Mouse (Mus musculus) heart, embryonic 13.5 days (tissue): ENCODE data around the gene H2-DMb2. TPM values are rescaled to one million over a fixed set of nuclear protein-coding genes. Genes with fewer than 3 reads are reported as not detected.
"Not testable (repeated sequence)": the region's sequence is repeated elsewhere in the genome, so short reads cannot be mapped to it uniquely, and the experiment has no call there.

Experiments used
- ATAC-seq: fragments of 200-750 bp; cut with Nextera tagmentation; 2 replicates; pipeline ENCODE4 v1.8.0; 2017; ENCODE audit warnings: moderate TSS enrichment; ENCODE audit not compliant: insufficient number of reproducible peaks, low FRiP score, low TSS enrichment; ENCODE audit errors: extremely low read depth
- H3K27ac ChIP-seq: fragments of 300-500 bp; sonication (generic); replicated peaks from 2 replicates; pipeline ENCODE4 v1.5.1; 2015; ENCODE audit warnings: moderate library complexity, mild to moderate bottlenecking, inconsistent platforms
- H3K27me3 ChIP-seq: fragments of 300-500 bp; sonication (generic); replicated peaks from 2 replicates; pipeline ENCODE4 v1.6.1; 2015; ENCODE audit warnings: mild to moderate bottlenecking, inconsistent platforms
- H3K36me3 ChIP-seq: fragments of 300-500 bp; sonication (generic); 2 replicates; pipeline ENCODE4 v1.6.1; 2015; ENCODE audit warnings: mild to moderate bottlenecking, inconsistent platforms
- H3K4me1 ChIP-seq: fragments of 300-500 bp; sonication (generic); 2 replicates; pipeline ENCODE4 v1.6.1; 2015; ENCODE audit warnings: inconsistent platforms
- H3K4me2 ChIP-seq: fragments of 300-500 bp; sonication (generic); 2 replicates; pipeline ENCODE4 v1.6.1; 2015; ENCODE audit warnings: inconsistent platforms, mild to moderate bottlenecking, moderate library complexity
- H3K4me3 ChIP-seq: fragments of 300-500 bp; sonication (generic); 2 replicates; pipeline ENCODE4 v1.5.1; 2015; ENCODE audit warnings: moderate library complexity, mild to moderate bottlenecking, inconsistent platforms
- H3K9ac ChIP-seq: fragments of 300-500 bp; sonication (generic); 2 replicates; pipeline ENCODE4 v1.6.1; 2015; ENCODE audit warnings: inconsistent platforms, mild to moderate bottlenecking, moderate library complexity
- H3K9me3 ChIP-seq: fragments of 300-500 bp; sonication (generic); 2 replicates; pipeline ENCODE4 v1.6.1; 2016; ENCODE audit warnings: inconsistent platforms
- WGBS: fragments of 180-500 bp; shearing (Covaris S2); methylation state at CpG from one replicate; pipeline ENCODE4 v1.1.7; 2015; ENCODE audit warnings: mixed read lengths; 5-methylcytosine and 5-hydroxymethylcytosine counted together
- polyA plus RNA-seq: library from polyadenylated mRNA; unstranded; fragments of >200 nt; fragmentation: Nextera tagmentation; extraction: Ambion mirVana; gene quantifications from 2 replicates; pipeline ENCODE4 v1.2.1, GENCODE M21; 2015

Gene H2-DMb2
- polyA plus RNA-seq, 1 experiment from 2014 or later: 0.15 TPM

DNA sequence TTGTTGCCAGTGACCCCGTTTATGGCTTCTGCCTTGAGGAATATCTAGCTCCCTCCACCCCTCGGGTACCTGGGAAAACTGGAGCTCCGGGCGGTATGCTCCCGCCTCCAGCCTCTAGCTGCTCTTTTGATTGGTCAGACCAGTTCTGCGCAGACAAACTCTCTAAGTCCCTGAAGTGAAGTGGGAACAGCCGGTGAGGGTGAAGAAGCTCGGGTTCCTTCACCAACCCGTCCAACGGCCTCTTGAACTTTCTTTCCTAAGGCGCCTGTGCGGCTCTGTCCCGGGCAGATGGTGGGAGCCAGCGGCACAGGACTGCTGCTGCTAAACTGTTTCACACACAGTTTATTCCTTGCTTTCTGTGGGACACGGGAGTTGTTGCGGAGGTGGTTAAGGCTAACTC lies 3.7 kb upstream of the H2-DMb2 start:
- Histone ChIP-seq H3K9me3 (no peaks in the 10 kb centered on the region), H3K27ac (no peak overlapping the region), H3K27me3 (peaks cover 80% of the 10 kb centered on the region), H3K9ac (peak overlapping the region; percentile 75), H3K4me1 (peaks cover 25% of the 10 kb centered on the region), H3K4me2 (peak overlapping the region; percentile 76), H3K4me3 (peak overlapping the region; percentile 52), H3K36me3 (no peaks in the 10 kb centered on the region)
- ATAC-seq: no peak
- WGBS: 2% methylated on average over 16 of the region's 16 CpGs

DNA sequence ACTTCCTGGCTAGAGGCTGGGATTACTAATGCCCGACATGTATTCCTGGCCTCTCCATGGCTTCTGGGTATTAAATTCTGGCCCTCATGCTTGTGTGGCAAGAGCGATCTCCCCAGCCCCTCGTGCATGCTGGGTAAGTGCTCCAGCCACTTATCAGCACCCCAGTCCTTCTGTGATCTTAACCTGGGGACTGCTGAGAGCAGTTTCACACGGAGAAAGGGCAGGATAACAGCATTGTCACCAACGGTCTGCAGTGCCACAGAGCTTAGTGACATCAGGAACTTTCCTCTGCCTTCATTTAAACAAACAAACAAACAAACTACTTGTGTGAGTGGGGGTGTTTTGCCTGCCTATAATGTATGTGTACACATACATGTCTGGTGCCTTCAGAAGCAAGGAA lies 2.9 kb upstream of the H2-DMb2 start:
- H3K27me3 ChIP-seq: peaks cover 82% of the 10 kb centered on the region
- peak overlapping the region; percentile 52 for H3K4me3 ChIP-seq

DNA sequence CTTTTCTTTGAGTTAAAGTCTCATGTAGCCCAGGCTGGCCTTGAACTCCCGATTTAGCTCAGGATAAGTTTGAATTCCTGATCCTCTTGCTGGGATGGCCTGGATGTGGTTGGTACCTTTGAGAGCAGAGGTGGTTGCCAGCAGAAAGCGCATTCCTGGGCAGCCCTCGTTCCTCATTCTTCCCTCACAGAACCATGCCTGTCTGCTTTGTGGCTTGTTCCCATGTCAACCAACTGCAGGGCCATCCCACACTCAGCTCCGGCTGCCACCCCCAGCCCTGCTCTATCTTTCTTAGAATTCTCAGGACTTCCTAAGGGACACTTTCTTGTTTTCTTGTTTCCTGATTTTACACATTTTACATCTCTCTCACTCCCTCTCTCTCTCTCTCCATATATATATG lies 1.7 kb upstream of the H2-DMb2 start:
- Histone ChIP-seq H3K9me3 (no peaks in the 10 kb centered on the region), H3K36me3 (no peaks in the 10 kb centered on the region), H3K4me3 (no peak overlapping the region), H3K27ac (no peak overlapping the region), H3K4me2 (no peak overlapping the region), H3K9ac (no peak overlapping the region), H3K27me3 (peaks cover 81% of the 10 kb centered on the region), H3K4me1 (peaks cover 19% of the 10 kb centered on the region)
- no peak for ATAC-seq
- 57% methylated on average over 4 of the region's 4 CpGs for WGBS

More for the DNA sequence above, 2.9 kb upstream of the H2-DMb2 start:
- Histone ChIP-seq H3K4me1 (peaks cover 25% of the 10 kb centered on the region), H3K27ac (no peak overlapping the region), H3K9ac (peak overlapping the region; percentile 75; the same call in 1 of the 2 replicates), H3K36me3 (no peaks in the 10 kb centered on the region), H3K4me2 (peak overlapping the region; percentile 76), H3K9me3 (no peaks in the 10 kb centered on the region)
- no peak for ATAC-seq
- 2% methylated on average over 5 of the region's 5 CpGs for WGBS

DNA sequence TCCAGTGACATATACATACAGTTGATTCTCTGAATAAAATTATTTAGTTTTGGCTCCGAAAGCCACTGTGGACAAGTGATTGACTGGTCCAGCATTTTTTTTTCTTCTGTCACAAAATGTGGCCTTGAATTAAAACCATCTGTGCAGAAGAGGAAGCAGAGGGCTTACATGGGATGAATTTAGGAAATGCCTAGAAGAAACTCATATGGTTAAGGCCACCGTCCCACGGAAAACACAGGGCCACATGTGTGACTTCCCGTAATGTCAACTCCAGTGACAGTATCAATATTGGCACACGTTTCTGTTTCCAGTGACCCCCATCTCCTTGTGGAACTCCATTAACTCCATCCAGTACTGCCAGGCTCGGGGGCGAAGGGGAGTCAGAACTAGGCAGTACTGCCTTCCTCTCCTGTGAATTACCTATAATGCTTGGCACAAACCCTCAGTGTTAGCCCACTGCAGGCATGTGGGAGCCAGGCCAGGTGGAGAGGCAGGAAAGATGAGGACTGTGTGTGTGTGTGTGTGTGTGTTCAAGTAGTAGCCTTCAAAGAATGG lies 574 bp upstream of the H2-DMb2 start:
- Histone ChIP-seq H3K27me3 (peaks cover 79% of the 10 kb centered on the region), H3K4me3 (no peak overlapping the region), H3K9me3 (no peaks in the 10 kb centered on the region), H3K27ac (no peak overlapping the region), H3K9ac (no peak overlapping the region), H3K4me2 (no peak overlapping the region), H3K36me3 (no peaks in the 10 kb centered on the region), H3K4me1 (peaks cover 19% of the 10 kb centered on the region)
- 75% methylated on average over 7 of the region's 7 CpGs for WGBS
- ATAC-seq: no peak

DNA sequence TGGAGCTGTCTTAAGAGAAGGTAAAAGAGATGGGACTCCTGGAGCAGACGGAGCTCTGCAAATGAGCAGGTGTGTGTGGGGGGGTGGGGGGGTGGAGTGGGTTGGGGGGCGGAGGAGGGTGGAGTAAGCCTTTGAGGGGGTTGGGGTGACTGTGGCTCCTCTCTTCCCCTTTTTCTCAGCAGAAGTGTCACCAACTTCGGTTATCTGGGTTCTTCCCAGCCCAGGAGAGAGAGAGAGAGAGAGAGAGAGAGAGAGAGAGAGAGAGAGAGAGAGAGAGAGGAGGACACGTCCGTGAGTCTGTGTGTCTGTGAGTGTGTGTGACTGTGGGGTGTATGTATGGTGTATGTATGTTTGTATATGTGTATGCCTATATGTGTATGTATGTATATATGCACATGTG lies 354 bp downstream of the H2-DMb2 start:
- WGBS: 63% methylated on average over 5 of the region's 5 CpGs

DNA sequence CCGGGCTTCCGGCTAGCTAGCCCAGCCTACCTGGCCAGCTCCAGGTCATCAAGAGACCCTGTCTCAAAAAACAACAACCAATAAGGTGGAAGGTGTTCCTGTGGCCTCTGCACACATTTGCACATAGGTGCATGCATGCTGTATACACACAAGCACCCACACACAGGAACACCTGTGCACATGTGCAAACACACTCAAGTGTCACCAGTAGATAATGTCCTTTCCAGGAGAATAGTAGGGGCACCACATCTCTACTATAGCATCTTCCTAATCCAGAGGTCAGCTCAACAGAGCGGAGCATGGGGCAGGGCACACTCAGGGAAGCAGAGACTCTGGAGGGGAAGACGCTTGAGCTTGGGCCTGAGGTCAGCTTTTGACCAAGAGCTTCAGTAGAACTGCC lies 1.1 kb downstream of the H2-DMb2 start:
- not testable (repeated sequence) for H3K36me3 ChIP-seq, H3K9me3 ChIP-seq, ATAC-seq, H3K27ac ChIP-seq, H3K9ac ChIP-seq, H3K4me3 ChIP-seq, H3K4me2 ChIP-seq
- Histone ChIP-seq H3K27me3 (peaks cover 62% of the 10 kb centered on the region), H3K4me1 (peaks cover 16% of the 10 kb centered on the region)
- WGBS: 87% methylated on average over 4 of the region's 4 CpGs

More for the DNA sequence above, 354 bp downstream of the H2-DMb2 start:
- Histone ChIP-seq H3K4me3 (no peak overlapping the region), H3K36me3 (no peaks in the 10 kb centered on the region), H3K9ac (no peak overlapping the region), H3K27ac (no peak overlapping the region), H3K4me2 (no peak overlapping the region), H3K27me3 (peaks cover 70% of the 10 kb centered on the region), H3K4me1 (peaks cover 19% of the 10 kb centered on the region), H3K9me3 (no peaks in the 10 kb centered on the region)
- no peak for ATAC-seq

DNA sequence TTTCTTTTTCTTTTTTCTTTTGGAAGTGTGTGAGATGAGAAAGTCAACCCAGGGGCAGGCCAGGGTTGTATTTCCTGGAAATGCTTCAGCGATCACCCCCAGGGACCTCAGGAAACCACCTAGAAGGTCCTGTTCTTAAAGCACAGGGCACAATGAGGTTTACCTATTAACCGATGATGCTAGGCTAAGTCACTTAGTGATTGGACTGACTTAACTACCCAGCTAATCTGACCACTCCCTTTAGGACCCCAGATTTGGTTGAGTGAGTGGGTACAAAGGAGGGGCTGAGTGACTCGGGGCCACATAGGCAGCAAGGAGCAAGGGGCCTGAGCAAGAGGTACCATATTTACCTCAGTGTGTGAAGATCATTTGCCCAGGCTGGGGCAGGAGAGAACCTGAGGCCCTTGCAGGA lies 1.9 kb downstream of the H2-DMb2 start:
- WGBS: 64% methylated on average over 3 of the region's 3 CpGs
- Histone ChIP-seq H3K27ac (no peak overlapping the region), H3K4me2 (no peak overlapping the region), H3K27me3 (peaks cover 55% of the 10 kb centered on the region), H3K4me1 (peaks cover 8% of the 10 kb centered on the region), H3K4me3 (no peak overlapping the region), H3K9me3 (no peaks in the 10 kb centered on the region), H3K9ac (no peak overlapping the region), H3K36me3 (no peaks in the 10 kb centered on the region)
- no peak for ATAC-seq

DNA sequence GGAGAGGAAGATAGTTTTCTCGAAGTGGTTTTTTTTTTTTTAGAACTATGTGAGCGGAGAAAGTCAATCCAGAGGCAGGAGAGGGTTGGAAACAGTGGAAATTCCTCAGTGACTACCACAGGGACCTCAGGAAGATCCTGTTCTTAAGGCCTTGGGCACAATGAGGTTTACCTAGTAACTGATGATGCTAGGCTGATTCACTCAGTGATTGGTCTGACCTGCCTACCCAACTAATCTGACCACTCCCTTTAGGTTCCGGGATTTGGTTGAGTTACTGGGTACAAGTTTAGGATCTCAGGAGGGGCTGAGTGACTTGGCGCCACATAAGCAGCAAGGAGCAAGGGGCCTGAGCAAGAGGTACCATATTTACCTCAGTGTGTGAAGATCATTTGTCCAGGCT lies 9.8 kb downstream of the H2-DMb2 start, which contains the start of gene H2-DMb1:
Gene H2-DMb1, plus strand, starts transcription at position 150 of the 400 bp plus-strand sequence.
- WGBS: 50% methylated on average over 4 of the region's 4 CpGs
- Histone ChIP-seq H3K4me2 (no peak within 1 kb of the TSS), H3K27me3 (peaks cover 33% of the 10 kb centered on the region; the same call in 1 of the 2 replicates), H3K4me3 (no peak within 1 kb of the TSS), H3K27ac (no peak within 1 kb of the TSS), H3K9me3 (no peaks in the 10 kb centered on the region), H3K9ac (no peak within 1 kb of the TSS), H3K36me3 (no peaks in the 10 kb centered on the region), H3K4me1 (no peaks in the 10 kb centered on the region)
- no peak for ATAC-seq

DNA sequence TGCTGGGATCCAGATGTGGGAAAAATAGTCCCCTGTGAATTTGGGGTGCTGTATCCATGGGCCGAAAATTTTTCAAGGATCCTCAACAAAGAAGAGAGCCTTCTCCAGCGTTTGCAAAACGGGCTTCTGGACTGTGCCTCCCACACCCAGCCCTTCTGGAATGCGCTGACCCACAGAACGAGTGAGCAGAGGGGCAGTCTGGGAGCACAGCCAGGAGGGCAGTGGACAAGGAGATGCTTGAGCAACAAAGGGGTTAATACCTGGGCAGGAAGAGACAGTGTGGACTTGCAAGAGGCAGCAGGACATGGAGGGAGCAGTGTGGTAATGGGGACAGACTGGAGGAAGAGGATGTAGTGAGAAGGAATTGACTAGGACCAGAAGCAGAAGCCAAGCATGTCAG lies 12.4 kb downstream of the H2-DMb2 start:
- Histone ChIP-seq H3K4me2 (no peak overlapping the region), H3K36me3 (no peaks in the 10 kb centered on the region), H3K9ac (no peak overlapping the region), H3K4me3 (no peak overlapping the region), H3K9me3 (no peaks in the 10 kb centered on the region), H3K27ac (no peak overlapping the region), H3K27me3 (peaks cover 42% of the 10 kb centered on the region; the same call in 1 of the 2 replicates), H3K4me1 (no peaks in the 10 kb centered on the region)
- ATAC-seq: no peak
- 44% methylated on average over 5 of the region's 5 CpGs for WGBS

DNA sequence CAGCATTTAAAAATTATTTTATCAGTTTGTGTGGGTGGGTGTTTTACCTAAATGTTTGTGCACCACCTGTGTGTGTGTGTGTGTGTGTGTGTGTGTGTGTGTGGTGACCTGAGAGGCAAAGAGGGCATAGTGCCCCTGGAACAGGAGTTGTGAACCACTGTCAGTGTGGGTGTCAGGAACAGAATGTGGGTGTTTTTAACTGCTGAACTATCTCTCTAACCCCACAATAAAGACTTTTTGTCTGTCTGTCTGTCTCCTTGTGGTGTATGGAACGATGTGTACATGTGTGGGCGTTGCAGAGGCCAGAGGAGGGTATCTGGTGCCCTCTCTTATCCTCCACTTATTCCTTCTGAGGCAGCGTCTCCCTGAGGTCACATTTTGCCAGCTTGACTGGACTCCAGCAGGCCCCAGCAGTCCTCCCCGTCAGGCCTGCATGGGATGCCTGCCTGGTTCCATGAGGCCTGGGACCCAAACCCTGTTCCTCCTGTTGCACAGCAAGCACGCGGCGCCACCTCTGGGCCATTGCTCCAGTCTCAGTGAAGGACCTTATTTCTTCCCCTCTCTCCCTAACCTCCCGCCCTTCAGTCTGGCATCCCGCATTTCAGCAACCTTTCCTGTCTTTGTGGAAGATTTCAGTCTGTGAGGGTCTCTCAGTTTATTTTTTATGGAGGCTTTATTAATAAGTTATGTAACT lies 21.2 kb downstream of the H2-DMb2 start:
- no peaks in the 10 kb centered on the region for H3K9me3 ChIP-seq
- WGBS: 30% methylated on average over 9 of the region's 9 CpGs
- H3K4me2 ChIP-seq: no peak overlapping the region
- no peak for ATAC-seq
- no peak overlapping the region for H3K27ac ChIP-seq
- H3K4me3 ChIP-seq: no peak overlapping the region
- H3K36me3 ChIP-seq: no peaks in the 10 kb centered on the region
- no peaks in the 10 kb centered on the region for H3K4me1 ChIP-seq
- peaks cover 32% of the 10 kb centered on the region for H3K27me3 ChIP-seq
- H3K9ac ChIP-seq: no peak overlapping the region

DNA sequence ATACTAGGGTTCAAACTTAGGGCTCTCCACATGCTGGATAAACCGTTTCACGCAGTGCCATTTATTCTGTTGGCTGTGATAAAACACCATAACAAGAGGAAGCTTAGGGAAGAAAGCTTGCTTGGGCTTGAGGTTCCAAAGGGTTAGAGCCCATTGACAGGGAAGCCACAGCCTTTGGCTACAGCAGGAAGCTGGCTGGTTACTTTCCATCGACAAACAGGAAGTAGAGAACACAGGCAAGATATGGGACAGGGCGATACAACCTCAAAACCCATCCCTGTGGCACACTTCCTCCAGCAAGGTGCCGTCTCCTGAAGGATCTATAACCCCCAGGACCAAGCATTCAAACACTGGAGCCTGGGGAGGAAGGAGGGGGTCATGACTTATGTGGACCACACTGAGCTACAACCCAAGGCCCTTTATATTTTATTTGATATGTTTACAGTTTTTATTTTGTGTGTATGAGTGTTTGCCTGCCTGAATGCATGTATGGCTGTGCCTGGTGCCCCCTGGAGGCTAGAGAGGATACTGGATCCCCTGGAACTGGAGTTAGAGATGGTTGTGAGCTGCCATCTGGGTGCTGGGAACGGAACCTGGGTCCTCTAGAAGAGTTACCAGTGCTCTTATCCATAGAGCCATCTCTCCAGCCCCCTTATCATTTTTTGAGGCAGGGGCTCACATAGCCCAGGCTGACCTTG lies 22.1 kb downstream of the H2-DMb2 start:
- peaks cover 27% of the 10 kb centered on the region for H3K27me3 ChIP-seq
- no peaks in the 10 kb centered on the region for H3K9me3 ChIP-seq
- no peak overlapping the region for H3K4me2 ChIP-seq
- WGBS: 67% methylated on average over 6 of the region's 6 CpGs
- H3K4me1 ChIP-seq: no peaks in the 10 kb centered on the region
- no peaks in the 10 kb centered on the region for H3K36me3 ChIP-seq
- H3K9ac ChIP-seq: no peak overlapping the region
- ATAC-seq: no peak
- no peak overlapping the region for H3K4me3 ChIP-seq
- no peak overlapping the region for H3K27ac ChIP-seq
